Mouse (Mus musculus) cerebellum, adult 2 months (tissue): ENCODE measurements around the gene Grm8. TPM values are rescaled to one million over a fixed set of nuclear protein-coding genes. Genes with fewer than 3 reads are reported as not detected.
"Not testable (repeated sequence)": the region's sequence is repeated elsewhere in the genome, so short reads cannot be mapped to it uniquely, and the experiment has no call there.

Experiments used
- DNase-seq, 2 experiments: peaks; one replicate each; pipeline ENCODE4 v3.0.0; 2021
- H3K27ac ChIP-seq: fragments of 200-500 bp; 2 replicates; pipeline ENCODE4 v1.5.1; 2012; ENCODE audit warnings: low read length, control low read depth, inconsistent platforms; ENCODE audit not compliant: insufficient read depth
- H3K27me3 ChIP-seq: fragments of 200-500 bp; 2 replicates; pipeline ENCODE4 v1.6.1; 2012; ENCODE audit warnings: inconsistent platforms, mild to moderate bottlenecking, low read length, moderate library complexity; ENCODE audit not compliant: control insufficient read depth, insufficient read depth
- H3K4me1 ChIP-seq: fragments of 200-500 bp; 2 replicates; pipeline ENCODE4 v1.6.1; 2011; ENCODE audit warnings: low read length; ENCODE audit not compliant: control insufficient read depth, insufficient read depth
- H3K4me3 ChIP-seq: fragments of 200-500 bp; replicated peaks from 2 replicates; pipeline ENCODE3; 2011; ENCODE audit warnings: mild to moderate bottlenecking, low read depth, low read length, control low read depth; ENCODE audit not compliant: insufficient read depth
- CTCF ChIP-seq: fragments of 200-500 bp; IDR thresholded peaks from 2 replicates; pipeline ENCODE4 v1.5.1; 2011; ENCODE audit warnings: low read depth, mild to moderate bottlenecking, control low read depth, low read length, moderate library complexity, borderline replicate concordance; ENCODE audit not compliant: insufficient read depth
- POLR2A ChIP-seq: fragments of 200-500 bp; IDR thresholded peaks from 2 replicates; pipeline ENCODE4 v1.6.1; 2011; ENCODE audit warnings: low read length, control low read depth, borderline replicate concordance; ENCODE audit not compliant: insufficient read depth
- WGBS: fragments of 180-500 bp; shearing (Covaris S2); methylation state at CpG from one replicate; pipeline ENCODE4 v1.1.7; 2018; 5-methylcytosine and 5-hydroxymethylcytosine counted together
- polyA plus RNA-seq: library from polyadenylated mRNA; depleted of rRNA; stranded (reverse); fragments of >200 nt; gene quantifications from 2 replicates; pipeline ENCODE4 v1.2.3, GENCODE M21; 2012

Gene Grm8
- polyA plus RNA-seq, 1 experiment, result 6.6 TPM

- Histone ChIP-seq H3K4me1 (no peaks in the 10 kb centered on the region), H3K4me3 (no peak overlapping the region), H3K27me3 (no peaks in the 10 kb centered on the region), H3K27ac (no peak overlapping the region)
- 41% methylated on average over 1 of the region's 1 CpGs for WGBS
- no peak for DNase-seq
- TF ChIP-seq CTCF (no peak), POLR2A (no peak)
These were observed 285.3 kb downstream of the Grm8 start for GRCm38 (mm10) chr6:27849644-27850043.

GRCm38 (mm10) chr6:27836159-27836558 lies 298.8 kb downstream of the Grm8 start:
- H3K4me3 ChIP-seq, result no peak overlapping the region
- H3K4me1 ChIP-seq, result no peaks in the 10 kb centered on the region
- DNase-seq, result no peak
- TF ChIP-seq POLR2A (no peak), CTCF (no peak)
- no peak overlapping the region for H3K27ac ChIP-seq
- WGBS, result 93% methylated on average over 1 of the region's 1 CpGs
- no peaks in the 10 kb centered on the region for H3K27me3 ChIP-seq

- WGBS, result 95% methylated on average over 2 of the region's 2 CpGs
- H3K27me3 ChIP-seq, DNase-seq, H3K27ac ChIP-seq, H3K4me3 ChIP-seq, H3K4me1 ChIP-seq: not testable (repeated sequence)
These were observed 315.2 kb downstream of the Grm8 start for GRCm38 (mm10) chr6:27819735-27820134.

- TF ChIP-seq POLR2A (no peak), CTCF (no peak)
- H3K27me3 ChIP-seq, result no peaks in the 10 kb centered on the region
- 66% methylated on average over 5 of the region's 5 CpGs for WGBS
- peak in 1 of 2 experiments; percentile 11 for DNase-seq
- H3K4me3 ChIP-seq, result no peak overlapping the region
- H3K27ac ChIP-seq, result no peak overlapping the region
- H3K4me1 ChIP-seq, result no peaks in the 10 kb centered on the region; the same call in 1 of the 2 replicates
These were observed 322.2 kb downstream of the Grm8 start for GRCm38 (mm10) chr6:27812789-27813188.

- WGBS, result 34% methylated on average over 6 of the region's 6 CpGs
- H3K27ac ChIP-seq, result no peak overlapping the region
- peak; percentile 17 to 20 for DNase-seq
- H3K27me3 ChIP-seq, result no peaks in the 10 kb centered on the region
- no peaks in the 10 kb centered on the region; the same call in 1 of the 2 replicates for H3K4me1 ChIP-seq
- H3K4me3 ChIP-seq, result no peak overlapping the region
- TF ChIP-seq POLR2A (no peak), CTCF (no peak)
These were observed 325.0 kb downstream of the Grm8 start for GRCm38 (mm10) chr6:27809996-27810395.

- no peak overlapping the region for H3K4me3 ChIP-seq
- no peak for DNase-seq
- no peak overlapping the region for H3K27ac ChIP-seq
- no peaks in the 10 kb centered on the region for H3K27me3 ChIP-seq
- no peaks in the 10 kb centered on the region; the same call in 1 of the 2 replicates for H3K4me1 ChIP-seq
- no peak for TF ChIP-seq CTCF
- no peak for TF ChIP-seq POLR2A
These were observed 328.2 kb downstream of the Grm8 start for GRCm38 (mm10) chr6:27806741-27807140.

- Histone ChIP-seq H3K4me3 (no peak overlapping the region), H3K4me1 (no peaks in the 10 kb centered on the region), H3K27me3 (no peaks in the 10 kb centered on the region), H3K27ac (no peak overlapping the region)
- no peak for TF ChIP-seq CTCF
- TF ChIP-seq POLR2A, result no peak
- no peak for DNase-seq
- 77% methylated on average over 6 of the region's 6 CpGs for WGBS
These were observed 334.0 kb downstream of the Grm8 start for GRCm38 (mm10) chr6:27800881-27801572.

- 92% methylated on average over 3 of the region's 3 CpGs for WGBS
These were observed 336.2 kb downstream of the Grm8 start for GRCm38 (mm10) chr6:27798735-27799134.

GRCm38 (mm10) chr6:27789566-27789965 lies 345.4 kb downstream of the Grm8 start:
- Histone ChIP-seq H3K27ac (no peak overlapping the region), H3K4me1 (no peaks in the 10 kb centered on the region), H3K27me3 (no peaks in the 10 kb centered on the region), H3K4me3 (no peak overlapping the region)
- no peak for DNase-seq
- TF ChIP-seq CTCF, result no peak
- no peak for TF ChIP-seq POLR2A
- WGBS, result 78% methylated on average over 3 of the region's 3 CpGs

More at GRCm38 (mm10) chr6:27798735-27799134, 336.2 kb downstream of the Grm8 start:
- no peaks in the 10 kb centered on the region for H3K27me3 ChIP-seq
- no peak for DNase-seq
- no peak for TF ChIP-seq CTCF
- TF ChIP-seq POLR2A, result no peak
- H3K27ac ChIP-seq, result no peak overlapping the region
- H3K4me3 ChIP-seq, result no peak overlapping the region
- no peaks in the 10 kb centered on the region for H3K4me1 ChIP-seq
